Mouse (Mus musculus): ENCODE measurements around the gene Tmem178b.

Gene Tmem178b

GRCm38 (mm10) chr6:39919011-39919709 is 46.1 kb downstream of the Tmem178b start:
- DNase-seq = no peak

DNA sequence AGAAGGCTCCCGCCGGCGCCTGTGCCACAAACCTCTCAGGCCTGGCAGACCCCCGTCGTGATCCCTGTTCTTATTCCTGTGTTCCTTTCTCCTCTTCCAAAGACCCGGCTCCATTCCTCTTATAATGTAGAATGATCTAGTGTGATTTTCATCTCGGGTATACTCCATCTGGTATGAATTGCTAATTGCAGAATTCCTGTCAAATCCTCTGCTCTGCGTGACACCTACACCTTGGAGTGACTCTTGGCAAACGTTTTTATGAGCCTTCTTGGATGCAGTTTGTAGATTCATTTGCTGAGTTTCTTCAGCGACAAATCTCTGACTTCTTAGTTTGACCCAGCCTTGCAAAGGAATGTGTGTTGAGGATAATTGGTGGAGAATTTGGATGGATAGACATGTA is 53.4 kb downstream of the Tmem178b start:
- no peak for DNase-seq

GRCm38 (mm10) chr6:39936590-39936989 is 63.5 kb downstream of the Tmem178b start:
- no peak for DNase-seq

- no peak for DNase-seq
Measured at GRCm38 (mm10) chr6:39940920-39941319, 67.8 kb downstream of the Tmem178b start.

DNA sequence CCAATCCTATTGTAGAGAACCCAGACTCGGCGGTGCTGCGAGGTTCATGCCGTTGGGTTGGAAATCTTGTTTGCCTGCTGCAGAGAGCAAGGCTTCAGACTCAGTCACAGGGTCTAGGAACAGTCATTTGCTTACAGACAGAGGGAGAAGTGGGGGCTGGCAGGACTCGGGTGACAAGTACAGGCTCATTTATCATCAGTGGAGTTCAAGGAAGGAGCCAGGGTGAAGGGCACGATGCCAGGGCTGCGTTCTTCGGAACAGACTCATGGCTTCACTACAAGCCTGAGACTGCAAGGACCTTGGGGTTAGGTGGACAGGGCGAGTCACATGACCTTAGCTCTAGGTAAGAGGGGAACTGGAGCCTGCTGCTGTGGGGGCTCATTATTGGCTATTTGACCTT is 71.8 kb downstream of the Tmem178b start:
- no peak for DNase-seq

DNA sequence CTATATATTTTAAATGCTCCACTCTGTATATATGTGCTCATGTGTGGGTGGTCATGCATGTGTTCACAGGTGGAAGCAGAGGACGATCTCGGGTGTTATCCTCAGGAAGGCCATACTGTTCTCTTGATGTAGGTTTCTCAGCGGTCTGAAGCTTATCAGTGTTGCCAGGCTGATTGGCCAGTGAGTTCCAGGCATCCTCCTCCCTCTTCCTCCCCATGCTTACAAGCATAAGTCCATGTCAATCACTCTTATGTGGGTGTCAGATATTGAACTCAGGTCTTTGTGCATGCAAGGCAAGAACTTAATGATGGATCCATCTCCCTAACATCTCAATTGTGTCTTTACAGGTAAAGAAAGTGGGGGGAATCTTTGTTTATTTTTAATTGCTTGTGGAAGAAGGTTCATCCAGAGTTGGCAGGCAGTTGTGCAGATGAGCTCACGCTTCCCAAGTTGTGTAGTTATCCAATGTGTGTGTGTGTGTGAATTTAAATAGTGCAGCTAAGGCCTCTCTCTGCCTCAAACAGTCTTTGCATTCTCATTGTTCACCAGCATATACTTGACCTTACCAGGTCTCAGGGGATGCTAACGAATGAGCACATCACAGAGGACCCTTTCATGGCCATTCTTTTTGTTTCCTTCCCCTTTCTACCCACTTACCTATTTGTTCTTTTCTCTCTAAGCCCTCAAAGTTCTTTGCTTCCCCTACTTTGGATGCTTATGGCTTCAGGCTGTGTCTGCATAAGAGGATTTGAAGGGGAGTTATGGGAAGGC is 72.8 kb downstream of the Tmem178b start:
- DNase-seq = no peak

DNA sequence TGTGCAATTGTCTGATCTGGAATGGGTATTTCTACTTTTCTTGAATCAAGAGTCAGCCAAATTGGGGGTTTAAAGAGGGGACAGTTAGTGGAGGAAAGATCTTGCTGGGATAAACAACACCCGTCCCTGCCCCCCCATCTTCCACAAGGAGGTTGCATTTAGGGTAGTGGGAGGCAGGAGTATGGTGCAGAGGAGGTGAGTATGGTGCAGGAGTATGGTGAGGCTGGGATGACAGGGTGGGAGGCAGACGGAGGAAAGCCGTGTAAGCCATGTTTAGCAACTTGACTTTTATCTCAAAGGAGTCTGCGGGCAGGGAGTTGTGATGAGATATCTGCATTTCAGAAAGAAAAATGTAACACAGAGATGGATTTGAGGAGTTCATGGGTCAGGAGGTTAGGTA is 73.5 kb downstream of the Tmem178b start:
- DNase-seq = no peak

GRCm38 (mm10) chr6:39953951-39954350 is 80.9 kb downstream of the Tmem178b start:
- no peak for DNase-seq

DNA sequence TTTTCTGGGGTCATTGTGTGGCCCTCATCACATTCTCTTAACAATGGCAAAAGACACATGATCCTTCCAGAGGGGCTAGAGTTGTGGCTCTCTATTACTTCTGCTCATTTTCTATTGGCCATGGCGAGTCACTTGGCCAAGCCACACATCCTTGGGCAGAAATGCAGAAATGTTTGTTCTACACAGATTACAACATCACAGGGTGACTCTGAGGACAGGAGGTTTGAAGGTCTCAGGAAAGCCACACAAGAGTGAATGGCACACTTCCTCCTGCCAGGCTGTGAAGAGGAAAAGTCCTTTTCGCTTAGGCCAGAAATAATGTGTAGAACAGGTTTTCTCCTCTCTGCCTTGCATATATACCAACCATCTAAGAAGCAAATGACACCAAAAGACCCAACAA is 82.1 kb downstream of the Tmem178b start:
- no peak for DNase-seq

DNA sequence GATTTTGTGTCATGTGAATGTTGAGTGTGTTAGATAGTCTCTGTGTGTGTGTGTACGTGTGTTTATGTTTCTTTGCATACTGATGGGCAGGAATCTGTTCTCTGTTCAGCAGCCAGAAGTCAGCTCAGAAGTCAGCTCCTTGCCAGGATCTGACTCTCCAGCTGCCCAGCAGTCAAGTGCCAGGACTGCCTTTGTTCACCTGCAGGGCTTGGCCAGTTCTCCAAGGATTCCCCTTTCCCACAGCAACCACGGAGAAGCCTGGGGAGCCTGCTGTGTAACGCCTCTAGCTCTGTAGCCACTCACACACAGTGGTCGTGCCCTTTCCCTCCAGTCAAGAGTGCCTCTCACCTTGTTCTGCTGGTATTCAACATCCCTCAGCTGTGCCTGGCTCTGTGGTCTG is 91.5 kb downstream of the Tmem178b start:
- DNase-seq = no peak

DNA sequence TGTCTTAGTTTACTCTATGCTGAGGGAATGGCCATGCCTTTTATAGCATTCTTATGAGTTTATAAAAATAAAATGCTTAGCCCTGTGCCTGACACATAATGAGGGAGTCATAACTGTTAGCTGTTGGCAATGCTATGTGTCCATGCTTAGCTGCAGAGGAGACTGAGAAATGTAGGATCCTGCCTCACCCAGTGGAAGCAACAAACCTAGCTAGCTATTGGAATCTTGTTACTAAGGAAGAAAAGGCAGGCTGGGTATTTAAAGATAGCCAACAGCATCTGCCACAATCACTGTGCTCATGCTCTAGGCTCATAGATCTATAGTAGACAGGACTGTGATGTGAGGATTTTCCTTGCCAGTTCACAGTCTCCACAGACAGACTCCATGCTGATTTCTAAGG is 97.2 kb downstream of the Tmem178b start:
- DNase-seq = no peak

DNA sequence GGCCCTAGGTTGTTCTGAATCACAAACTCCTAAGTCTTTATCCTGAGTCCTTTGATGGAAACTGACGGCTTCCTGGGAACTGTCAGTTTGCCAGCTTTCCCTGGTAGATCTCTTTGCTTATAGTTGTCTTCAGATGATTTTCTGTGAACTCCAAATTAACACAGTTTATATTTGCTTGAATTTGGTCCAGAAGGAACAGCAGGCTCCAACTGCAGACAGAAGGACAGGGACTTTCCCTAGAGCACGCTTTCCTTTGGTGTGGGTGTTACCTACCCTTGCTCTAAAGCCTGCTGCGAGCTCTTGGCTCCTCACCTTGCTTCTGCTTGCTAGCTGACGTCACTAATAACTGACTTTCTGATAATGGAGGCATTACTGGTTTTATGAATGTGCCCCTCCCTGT is 105.9 kb downstream of the Tmem178b start:
- no peak for DNase-seq

DNA sequence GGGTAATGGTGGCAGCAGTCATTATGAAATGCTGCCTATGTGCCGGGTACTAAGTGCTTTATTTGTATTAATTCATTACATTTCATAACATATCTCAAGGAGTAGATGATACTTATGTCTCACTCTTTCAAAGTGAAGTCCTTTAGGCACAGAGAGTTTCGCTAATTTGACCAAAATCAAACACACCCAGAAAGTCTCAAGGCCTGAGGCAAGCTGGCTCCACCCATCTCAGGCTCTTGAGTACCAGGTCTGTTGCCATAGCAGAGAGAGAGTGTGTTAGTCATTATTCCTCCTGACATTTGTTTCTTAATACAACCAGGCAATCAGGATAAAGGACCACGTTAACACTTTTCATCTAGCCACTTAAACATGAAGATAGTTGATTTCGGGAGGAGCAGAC is 117.7 kb downstream of the Tmem178b start:
- DNase-seq = no peak

GRCm38 (mm10) chr6:39991922-39992321 is 118.9 kb downstream of the Tmem178b start:
- DNase-seq = peak; percentile 24

- no peak for DNase-seq
Measured at GRCm38 (mm10) chr6:40006006-40006765, 133.1 kb downstream of the Tmem178b start.

- DNase-seq = no peak
Measured at GRCm38 (mm10) chr6:40008166-40008907, 135.3 kb downstream of the Tmem178b start.

- DNase-seq = no peak
Measured at GRCm38 (mm10) chr6:40009718-40010117, 136.6 kb downstream of the Tmem178b start.

GRCm38 (mm10) chr6:40011066-40011465 is 138.0 kb downstream of the Tmem178b start:
- DNase-seq = no peak

- peak; percentile 61 for DNase-seq
Measured at GRCm38 (mm10) chr6:40011609-40012008, 138.5 kb downstream of the Tmem178b start.

DNA sequence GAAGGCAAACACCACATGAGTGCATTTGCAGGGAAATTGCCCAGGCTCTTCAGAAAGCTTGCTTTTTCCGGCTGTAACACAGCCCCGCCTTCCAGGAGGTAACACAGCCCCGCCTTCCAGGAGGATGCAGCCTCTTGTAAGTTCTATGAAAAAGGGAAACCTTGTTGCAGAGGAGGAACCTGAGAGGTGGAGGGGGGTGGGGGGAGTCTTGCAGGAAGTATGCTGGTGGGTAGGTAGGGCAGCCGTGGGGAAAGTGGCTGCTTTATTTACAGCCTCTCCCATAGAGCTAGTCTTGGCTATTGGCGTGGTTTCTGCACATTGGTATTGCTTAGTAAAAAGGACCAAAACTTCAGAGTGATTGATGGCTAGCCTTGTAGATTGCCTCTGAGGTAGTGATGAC is 140.3 kb downstream of the Tmem178b start:
- no peak for DNase-seq

DNA sequence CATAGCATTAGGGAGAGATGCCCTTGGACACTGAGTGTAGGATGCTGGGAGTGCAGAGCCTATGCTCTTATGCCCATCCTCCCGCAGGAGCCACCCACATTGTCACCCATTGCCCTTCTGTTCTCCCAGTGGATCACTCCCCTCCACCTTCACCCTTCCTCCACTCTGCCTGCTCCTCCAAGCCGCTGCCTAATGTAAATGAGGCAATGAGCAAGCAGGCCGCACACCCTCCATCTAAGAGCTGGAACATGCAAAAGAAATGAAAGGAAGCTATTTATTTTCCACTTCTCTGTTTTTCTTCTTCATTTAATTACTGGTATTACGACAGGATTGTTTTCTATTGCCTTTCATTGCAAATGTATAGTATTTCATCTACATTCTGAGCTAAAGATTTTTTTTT is 142.1 kb downstream of the Tmem178b start:
- DNase-seq = no peak

- peak; percentile 31 for DNase-seq
Measured at GRCm38 (mm10) chr6:40015711-40016460, 142.8 kb downstream of the Tmem178b start.

Data from embryo, embryonic 11 days (tissue).